In genomic region chr14:31230442-31230841, GRCm38 (mm10) we compare ENCODE assay signal across 19 mouse cellular contexts. TPM values are rescaled to one million over a fixed set of nuclear protein-coding genes. Genes with fewer than 3 reads are reported as not detected.
DNase-seq lines count a peak whose midpoint lies in the region; ATAC-seq lines count a peak whose summit lies in the region.
"Had no signal": no experiment of that assay in that cellular context is flagged by ENCODE, and none has a peak within 500 bp of the region (broad histone marks: within the 10 kb centered on the region; RNA-seq: fewer than 3 reads in every experiment).

No protein-coding gene starts in this region.

- ATAC-seq in heart, embryonic 12.5 days (ENCODE audit: insufficient number of reproducible peaks, low FRiP score): no peak
- ATAC-seq in kidney, embryonic 16.5 days (ENCODE audit: low FRiP score, low TSS enrichment): no peak
- ATAC-seq: CD4-positive, CD25-positive, alpha-beta regulatory T cell, adult 4 months; forebrain, embryonic 16.5 days; midbrain, embryonic 15.5 days had no signal

- intact Hi-C loops in heart, postnatal 10 days (cut with DNase I): no loop called here

- peak overlapping the region; percentile 35; the same call in 1 of the 2 replicates for H3K27ac ChIP-seq in heart, embryonic 12.5 days (ENCODE audit: poor library complexity, severe bottlenecking)
- H3K27ac ChIP-seq in kidney, embryonic 16.5 days (ENCODE audit: low read length): peak overlapping the region; percentile 54; the same call in 1 of the 2 replicates
- H3K27ac ChIP-seq: limb, embryonic 12.5 days; midbrain, embryonic 15.5 days had no signal

- no peaks in the 10 kb centered on the region for H3K36me3 ChIP-seq in heart, embryonic 12.5 days
- no peaks in the 10 kb centered on the region for H3K36me3 ChIP-seq in kidney, embryonic 16.5 days (ENCODE audit: insufficient read depth, low read length)
- H3K36me3 ChIP-seq: G1E; limb, embryonic 12.5 days; midbrain, embryonic 15.5 days had no signal

- H3K9me3 ChIP-seq in heart, embryonic 12.5 days (replicated peaks): no peaks in the 10 kb centered on the region
- no peaks in the 10 kb centered on the region for H3K9me3 ChIP-seq in kidney, embryonic 16.5 days (ENCODE audit: low read length)
- H3K9me3 ChIP-seq: G1E; limb, embryonic 12.5 days; midbrain, embryonic 15.5 days had no signal

- WGBS in heart, embryonic 12.5 days: 41% methylated on average over 8 of the region's 8 CpGs
- 51% methylated on average over 8 of the region's 8 CpGs for WGBS in kidney, embryonic 16.5 days

- peaks cover 66% of the 10 kb centered on the region for H3K4me1 ChIP-seq in heart, embryonic 12.5 days (replicated peaks)
- H3K4me1 ChIP-seq in kidney, embryonic 16.5 days (ENCODE audit: insufficient read depth, low read length): peaks cover 64% of the 10 kb centered on the region
- H3K4me1 ChIP-seq: limb, embryonic 12.5 days had no signal

- no peak overlapping the region for H3K4me3 ChIP-seq in heart, embryonic 12.5 days
- no peak overlapping the region for H3K4me3 ChIP-seq in kidney, embryonic 16.5 days (ENCODE audit: low read length)
- H3K4me3 ChIP-seq: erythroblast, embryonic 14.5 days; limb, embryonic 12.5 days; midbrain, embryonic 15.5 days had no signal

- DNase-seq in adrenal gland, postnatal 10 days: peak; percentile 41
- no peak for DNase-seq in adrenal gland, postnatal 25 days
- no peak for DNase-seq in heart, postnatal 10 days
- no peak for DNase-seq in kidney, postnatal 14 days
- DNase-seq in testis, postnatal 10 days (ENCODE audit: low spot score): peak; percentile 44
- no peak for DNase-seq in testis, postnatal 14 days (ENCODE audit: low spot score)
- DNase-seq: cerebellum, adult 11-12 months; cerebellum, postnatal 25 days; retina, postnatal 1 day; right cerebral cortex, postnatal 4 days; thymus, postnatal 36 days had no signal

- H3K9ac ChIP-seq in heart, embryonic 12.5 days: no peak overlapping the region
- H3K9ac ChIP-seq in kidney, embryonic 16.5 days (replicated peaks; ENCODE audit: low read length): 0 out of 2 replicates have a peak overlapping the region, but pooled peaks have one; percentile 18
- H3K9ac ChIP-seq: limb, embryonic 12.5 days; midbrain, embryonic 15.5 days had no signal

- no peaks in the 10 kb centered on the region for H3K27me3 ChIP-seq in heart, embryonic 12.5 days (replicated peaks)
- H3K27me3 ChIP-seq in kidney, embryonic 16.5 days (ENCODE audit: insufficient read depth, low read length): no peaks in the 10 kb centered on the region
- H3K27me3 ChIP-seq: limb, embryonic 12.5 days; midbrain, embryonic 15.5 days had no signal

- no peak overlapping the region for H3K4me2 ChIP-seq in heart, embryonic 12.5 days
- no peak overlapping the region for H3K4me2 ChIP-seq in kidney, embryonic 16.5 days (replicated peaks; ENCODE audit: low read depth, low read length)
- H3K4me2 ChIP-seq: limb, embryonic 12.5 days; midbrain, embryonic 15.5 days had no signal

RNA-seq across cellular contexts. Expression of gene Sema3g, which starts 12.8 kb away (rescaled TPM):
- total RNA-seq in adrenal gland, postnatal 10 days (2021): 10 to 100 TPM; 12.1 to 12.3 TPM
- 6.3 and 7.5 TPM in 2 replicates for total RNA-seq in adrenal gland, postnatal 25 days (2021)
- polyA plus RNA-seq in heart, embryonic 12.5 days (2016; fragmentation: Nextera tagmentation; extraction: Ambion mirVana): 0.34 and 0.50 TPM in 2 replicates
- 10 to 100 TPM; 15.1 to 16.9 TPM for total RNA-seq in heart, postnatal 10 days (2021)
- 5.3 and 5.4 TPM in 2 replicates for polyA plus RNA-seq in kidney, embryonic 16.5 days (2015; fragmentation: Nextera tagmentation; extraction: Ambion mirVana)
- polyA plus RNA-seq: CD4-positive, CD25-positive, alpha-beta regulatory T cell, adult 4 months; erythroblast, embryonic 14.5 days; G1E had no signal

RNA-seq across cellular contexts. Expression of gene Nisch, which starts 13.7 kb away (rescaled TPM):
- 100 to 1,000 TPM; 224 to 328 TPM for total RNA-seq in adrenal gland, postnatal 10 days (2021)
- 393 and 398 TPM in 2 replicates for total RNA-seq in adrenal gland, postnatal 25 days (2021)
- polyA plus RNA-seq in heart, embryonic 12.5 days (2016; fragmentation: Nextera tagmentation; extraction: Ambion mirVana): 446 and 471 TPM in 2 replicates
- total RNA-seq in heart, postnatal 10 days (2021): 100 to 1,000 TPM; 234 to 236 TPM
- polyA plus RNA-seq in kidney, embryonic 16.5 days (2015; fragmentation: Nextera tagmentation; extraction: Ambion mirVana): 419 and 421 TPM in 2 replicates

RNA-seq across cellular contexts. Expression of gene Phf7, which starts 20.7 kb away (rescaled TPM):
- total RNA-seq in adrenal gland, postnatal 10 days (2021): 1 to 10 TPM; 9.1 to 9.2 TPM
- total RNA-seq in adrenal gland, postnatal 25 days (2021): 7.6 and 11.0 TPM in 2 replicates
- 8.1 and 11.6 TPM in 2 replicates for polyA plus RNA-seq in heart, embryonic 12.5 days (2016; fragmentation: Nextera tagmentation; extraction: Ambion mirVana)
- 1 to 10 TPM; 5.2 to 6.0 TPM for total RNA-seq in heart, postnatal 10 days (2021)
- polyA plus RNA-seq in kidney, embryonic 16.5 days (2015; fragmentation: Nextera tagmentation; extraction: Ambion mirVana): 13.9 TPM in 2 replicates

RNA-seq across cellular contexts. Expression of gene Bap1, which starts 20.8 kb away (rescaled TPM):
- total RNA-seq in adrenal gland, postnatal 10 days (2021): 10 to 100 TPM; 58.4 to 67.6 TPM
- 62.6 and 65.9 TPM in 2 replicates for total RNA-seq in adrenal gland, postnatal 25 days (2021)
- polyA plus RNA-seq in heart, embryonic 12.5 days (2016; fragmentation: Nextera tagmentation; extraction: Ambion mirVana): 59.7 and 65.0 TPM in 2 replicates
- 10 to 100 TPM; 51.1 to 55.0 TPM for total RNA-seq in heart, postnatal 10 days (2021)
- polyA plus RNA-seq in kidney, embryonic 16.5 days (2015; fragmentation: Nextera tagmentation; extraction: Ambion mirVana): 105 and 106 TPM in 2 replicates

RNA-seq across cellular contexts. Expression of gene Tnnc1, which starts 22.3 kb away (rescaled TPM):
- 10 to 100 TPM; 11.1 to 45.0 TPM for total RNA-seq in adrenal gland, postnatal 10 days (2021)
- total RNA-seq in adrenal gland, postnatal 25 days (2021): 1.9 TPM in 1 of 2 replicates, not detected in the other
- polyA plus RNA-seq in heart, embryonic 12.5 days (2016; fragmentation: Nextera tagmentation; extraction: Ambion mirVana): 3,183 and 3,245 TPM in 2 replicates
- 1,000 to 10,000 TPM; 5,439 to 5,458 TPM for total RNA-seq in heart, postnatal 10 days (2021)
- 10.2 and 10.6 TPM in 2 replicates for polyA plus RNA-seq in kidney, embryonic 16.5 days (2015; fragmentation: Nextera tagmentation; extraction: Ambion mirVana)
- polyA plus RNA-seq: CD4-positive, CD25-positive, alpha-beta regulatory T cell, adult 4 months had no signal

Comparison
In these comparisons a context has a peak if more than half of its experiments do, and no peak if none do; other contexts are left out.
1. DNase-seq: peak in adrenal gland, postnatal 10 days (single experiment) and testis, postnatal 10 days (single experiment); none in adrenal gland, postnatal 25 days (single experiment), heart, postnatal 10 days (0 of 2), kidney, postnatal 14 days (single experiment) and testis, postnatal 14 days (single experiment).